In the genomic region with DNA sequence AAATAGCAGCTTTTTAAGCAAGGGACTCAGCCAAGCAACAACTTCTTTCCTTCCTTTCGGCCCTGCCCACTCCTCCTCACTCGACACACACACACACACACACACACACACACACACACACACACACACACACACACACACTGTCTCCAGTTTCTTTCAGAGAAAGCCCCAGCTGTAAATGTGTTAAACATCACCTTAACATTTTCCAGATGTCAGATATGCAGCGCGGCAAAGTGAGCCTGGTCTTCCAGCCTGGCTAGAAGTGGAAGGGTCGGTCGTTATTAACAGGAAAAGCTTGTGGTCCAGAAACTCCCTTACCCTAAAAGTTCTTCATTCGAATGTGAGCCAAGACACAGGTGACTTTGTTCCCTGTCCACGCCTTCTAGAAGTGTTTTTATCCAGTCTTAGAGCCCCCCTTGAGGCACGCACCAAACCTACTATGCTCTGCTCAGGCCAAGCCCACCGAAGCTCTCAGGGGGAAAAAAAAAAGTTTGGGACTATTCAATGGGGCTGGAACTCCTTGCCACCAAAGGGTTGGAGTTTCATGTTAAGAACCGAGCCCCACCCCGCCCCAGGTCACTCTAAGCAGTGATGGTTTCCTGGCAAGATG, we compare ENCODE assay signal across 8 mouse cellular contexts.
A peak's percentile ranks its signal among the peaks of the same experiment; 100 is the strongest.
DNase-seq lines count a peak whose midpoint lies in the region; ATAC-seq and TF ChIP-seq lines count a peak whose summit lies in the region.

No protein-coding gene starts in this region.

- peak; percentile 68 for DNase-seq in kidney, postnatal 0 days (ENCODE audit: low spot score)
- no peak for DNase-seq in kidney, adult 9 months
- peak; percentile 93 for DNase-seq in embryonic facial prominence, embryonic 11.5 days (ENCODE audit: low spot score)
- DNase-seq in neural tube, embryonic 11.5 days (ENCODE audit: low spot score), result no peak
- DNase-seq in urinary bladder, postnatal 25 days (ENCODE audit: low spot score), result no peak
- no peak for DNase-seq in left cerebral cortex, adult 11 months (ENCODE audit: low spot score)
- no peak for DNase-seq in retina, postnatal 1 day

- ATAC-seq in kidney, postnatal 0 days (replicated peaks; ENCODE audit: low FRiP score, low read depth), result no peak
- ATAC-seq in embryonic facial prominence, embryonic 11.5 days (replicated peaks; ENCODE audit: insufficient number of reproducible peaks, low FRiP score, low TSS enrichment, low read depth), result 0 out of 2 replicates have a peak, but pooled peaks have one; percentile 4
- no peak for ATAC-seq in intestine, postnatal 0 days
- ATAC-seq in neural tube, embryonic 11.5 days (ENCODE audit: insufficient read depth, low FRiP score, low TSS enrichment), result no peak

- no peaks in the 10 kb centered on the region for H3K27me3 ChIP-seq in kidney, postnatal 0 days (ENCODE audit: insufficient read depth, low read length)
- H3K27me3 ChIP-seq in embryonic facial prominence, embryonic 11.5 days (ENCODE audit: control insufficient read depth, insufficient read depth, low read length), result no peaks in the 10 kb centered on the region
- H3K27me3 ChIP-seq in intestine, postnatal 0 days (replicated peaks; ENCODE audit: control insufficient read depth, insufficient read depth, low read length), result no peaks in the 10 kb centered on the region
- no peaks in the 10 kb centered on the region for H3K27me3 ChIP-seq in neural tube, embryonic 11.5 days (ENCODE audit: control insufficient read depth, insufficient read depth, low read length)

- H3K4me2 ChIP-seq in kidney, postnatal 0 days (ENCODE audit: low read length), result peak overlapping the region; percentile 54
- peak overlapping the region; percentile 34 for H3K4me2 ChIP-seq in embryonic facial prominence, embryonic 11.5 days (ENCODE audit: low read depth, low read length)
- H3K4me2 ChIP-seq in intestine, postnatal 0 days (replicated peaks; ENCODE audit: low read depth), result peak overlapping the region; percentile 61
- peak overlapping the region; percentile 51 for H3K4me2 ChIP-seq in neural tube, embryonic 11.5 days (ENCODE audit: low read depth)

- H3K27ac ChIP-seq in kidney, postnatal 0 days, result peak overlapping the region; percentile 83
- peak overlapping the region; percentile 93 for H3K27ac ChIP-seq in embryonic facial prominence, embryonic 11.5 days (replicated peaks; ENCODE audit: low read depth, low read length)
- H3K27ac ChIP-seq in intestine, postnatal 0 days (ENCODE audit: low read depth, low read length), result peak overlapping the region; percentile 70; the same call in 1 of the 2 replicates
- H3K27ac ChIP-seq in neural tube, embryonic 11.5 days (ENCODE audit: low read depth, low read length), result peak overlapping the region; percentile 88

- H3K9ac ChIP-seq in kidney, postnatal 0 days (ENCODE audit: low read depth, low read length), result peak overlapping the region; percentile 53; the same call in 1 of the 2 replicates
- peak overlapping the region; percentile 33; the same call in 1 of the 2 replicates for H3K9ac ChIP-seq in embryonic facial prominence, embryonic 11.5 days (replicated peaks; ENCODE audit: low read length)
- H3K9ac ChIP-seq in intestine, postnatal 0 days (ENCODE audit: low read depth, low read length), result no peak overlapping the region
- H3K9ac ChIP-seq in neural tube, embryonic 11.5 days (ENCODE audit: low read length), result peak overlapping the region; percentile 45

- H3K9me3 ChIP-seq in kidney, postnatal 0 days (replicated peaks; ENCODE audit: low read length), result no peaks in the 10 kb centered on the region
- H3K9me3 ChIP-seq in embryonic facial prominence, embryonic 11.5 days (replicated peaks; ENCODE audit: control insufficient read depth, low read length), result no peaks in the 10 kb centered on the region
- H3K9me3 ChIP-seq in intestine, postnatal 0 days (ENCODE audit: control insufficient read depth), result no peaks in the 10 kb centered on the region
- H3K9me3 ChIP-seq in neural tube, embryonic 11.5 days (ENCODE audit: control insufficient read depth, low read length), result no peaks in the 10 kb centered on the region

- 22% methylated on average over 12 of the region's 12 CpGs for WGBS in kidney, postnatal 0 days
- 20% methylated on average over 11 of the region's 12 CpGs for WGBS in embryonic facial prominence, embryonic 11.5 days
- WGBS in intestine, postnatal 0 days, result 41% methylated on average over 12 of the region's 12 CpGs
- whole genome bisulfite sequencing in neural tube, embryonic 11.5 days, result 43% methylated on average over 11 of the region's 12 CpGs

- peak overlapping the region; percentile 34 for H3K4me3 ChIP-seq in kidney, postnatal 0 days (replicated peaks; ENCODE audit: low read depth, low read length)
- peak overlapping the region; percentile 5; the same call in 1 of the 2 replicates for H3K4me3 ChIP-seq in embryonic facial prominence, embryonic 11.5 days (ENCODE audit: low read depth, low read length)
- peak overlapping the region; percentile 30 for H3K4me3 ChIP-seq in intestine, postnatal 0 days (ENCODE audit: low read depth, low read length)
- peak overlapping the region; percentile 34 for H3K4me3 ChIP-seq in neural tube, embryonic 11.5 days (ENCODE audit: low read depth, low read length)

- TF ChIP-seq CTCF in kidney, postnatal 0 days (IDR thresholded peaks at IDR 0.05; ENCODE audit: low read depth), result no peak
- TF ChIP-seq CTCF in intestine, postnatal 0 days (IDR thresholded peaks at IDR 0.05; ENCODE audit: low read depth), result no peak

- 0 out of 2 replicates have a peak, but pooled peaks cover 3% of the 10 kb centered on the region for H3K36me3 ChIP-seq in kidney, postnatal 0 days (ENCODE audit: insufficient read depth, low read length)
- no peaks in the 10 kb centered on the region for H3K36me3 ChIP-seq in embryonic facial prominence, embryonic 11.5 days (replicated peaks; ENCODE audit: control insufficient read depth, insufficient read depth, low read depth, low read length)
- H3K36me3 ChIP-seq in intestine, postnatal 0 days (ENCODE audit: control insufficient read depth, insufficient read depth), result no peaks in the 10 kb centered on the region
- H3K36me3 ChIP-seq in neural tube, embryonic 11.5 days (ENCODE audit: control insufficient read depth, insufficient read depth, low read length), result peaks cover 3% of the 10 kb centered on the region

- peaks cover 35% of the 10 kb centered on the region for H3K4me1 ChIP-seq in kidney, postnatal 0 days (replicated peaks; ENCODE audit: insufficient read depth, low read length)
- peaks cover 13% of the 10 kb centered on the region for H3K4me1 ChIP-seq in embryonic facial prominence, embryonic 11.5 days (ENCODE audit: control insufficient read depth, insufficient read depth, low read length)
- peaks cover 3% of the 10 kb centered on the region; the same call in 1 of the 2 replicates for H3K4me1 ChIP-seq in intestine, postnatal 0 days (replicated peaks; ENCODE audit: control insufficient read depth, insufficient read depth, low read length)
- H3K4me1 ChIP-seq in neural tube, embryonic 11.5 days (ENCODE audit: control insufficient read depth, insufficient read depth, low read length), result peaks cover 21% of the 10 kb centered on the region

Comparison
In these comparisons a context has a peak if more than half of its experiments do, and no peak if none do; other contexts are left out.
1. DNase-seq: peak in kidney, postnatal 0 days (single experiment) and embryonic facial prominence, embryonic 11.5 days (single experiment); none in kidney, adult 9 months (single experiment), neural tube, embryonic 11.5 days (single experiment), urinary bladder, postnatal 25 days (single experiment), left cerebral cortex, adult 11 months (single experiment) and retina, postnatal 1 day (single experiment).
2. Peak in every context shown above with its lines, with median percentiles within 50 percentile points of each other: H3K27ac ChIP-seq, H3K4me2 ChIP-seq and H3K4me3 ChIP-seq.